Mouse (Mus musculus): ENCODE data around the gene Igsf11. TPM values are rescaled to one million over a fixed set of nuclear protein-coding genes. Genes with fewer than 3 reads are reported as not detected.

The Igsf11 gene
- total RNA-seq, 1 experiment, result 5.0 TPM

DNA sequence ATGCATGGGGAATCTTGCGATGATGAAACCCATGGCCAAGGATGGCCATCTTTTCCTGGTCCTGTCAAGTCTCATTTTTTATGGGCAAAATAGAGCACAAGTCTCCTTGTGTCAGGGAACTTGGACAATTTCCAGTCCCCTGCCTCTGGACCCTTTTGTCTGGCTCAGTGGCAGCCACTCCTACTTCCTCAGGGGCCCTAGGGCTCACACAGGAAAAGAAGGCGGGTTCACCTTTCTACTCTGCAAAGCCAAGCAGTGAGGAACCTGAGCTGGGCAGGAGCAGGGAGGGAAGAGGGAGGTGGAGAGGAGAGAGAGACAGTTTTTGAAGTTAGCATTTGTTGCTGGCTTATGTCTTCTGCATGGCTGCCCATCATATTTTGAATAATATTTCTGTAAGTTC lies 93.9 kb downstream of the Igsf11 start:
- H3K9me3 ChIP-seq (ENCODE audit: control insufficient read depth, insufficient read depth, low read depth, low read length), result no peaks in the 10 kb centered on the region

GRCm38 (mm10) chr16:38993711-38994110 lies 101.2 kb downstream of the Igsf11 start:
- Histone ChIP-seq H3K4me1 (ENCODE audit: control insufficient read depth in 2 of 2, insufficient read depth in 2 of 2, low read length in 2 of 2, poor library complexity in 1 of 2) (peaks cover 3 to 4% of the 10 kb centered on the region in 2 experiments; a peak in 1 of 4 replicates), H3K4me3 (ENCODE audit: insufficient read depth in 1 of 2, low read depth in 1 of 2, low read length in 2 of 2, poor library complexity in 1 of 2, severe bottlenecking in 1 of 2) (no peak overlapping the region), H3K27ac (ENCODE audit: insufficient read depth, low read depth, low read length, poor library complexity, severe bottlenecking) (no peak overlapping the region), H3K9ac (ENCODE audit: insufficient read depth, low read depth, low read length, poor library complexity, severe bottlenecking) (no peak overlapping the region), H3K9me3 (ENCODE audit: control insufficient read depth, insufficient read depth, low read depth, low read length) (no peaks in the 10 kb centered on the region), H3K36me3 (ENCODE audit: control insufficient read depth, insufficient read depth, low read length, poor library complexity, severe bottlenecking) (no peaks in the 10 kb centered on the region)
- DNase-seq (ENCODE audit: low read depth, low spot score), result no peak
- TF ChIP-seq ZNF384 (IDR thresholded peaks at IDR 0.05; ENCODE audit: low read depth, low read length) (no peak), HCFC1 (IDR thresholded peaks at IDR 0.05; ENCODE audit: borderline replicate concordance, insufficient read depth, low read length) (no peak)
- in situ Hi-C loops (cut with MboI; ENCODE audit: low sequenced_read_pairs in 2 of 2, unreplicated experiment in 2 of 2), result no loop called here

More for the DNA sequence above, 93.9 kb downstream of the Igsf11 start:
- Histone ChIP-seq H3K9ac (ENCODE audit: insufficient read depth, low read depth, low read length, poor library complexity, severe bottlenecking) (no peak overlapping the region), H3K4me1 (ENCODE audit: control insufficient read depth in 2 of 2, insufficient read depth in 2 of 2, low read length in 2 of 2, poor library complexity in 1 of 2) (no peaks in the 10 kb centered on the region; a peak in 1 of 4 replicates), H3K36me3 (ENCODE audit: control insufficient read depth, insufficient read depth, low read length, poor library complexity, severe bottlenecking) (no peaks in the 10 kb centered on the region), H3K4me3 (ENCODE audit: insufficient read depth in 1 of 2, low read depth in 1 of 2, low read length in 2 of 2, poor library complexity in 1 of 2, severe bottlenecking in 1 of 2) (no peak overlapping the region), H3K27ac (ENCODE audit: insufficient read depth, low read depth, low read length, poor library complexity, severe bottlenecking) (no peak overlapping the region)
- TF ChIP-seq CHD2 (IDR thresholded peaks at IDR 0.05; ENCODE audit: low read depth, low read length), result no peak
- DNase-seq (ENCODE audit: low read depth, low spot score), result no peak
- in situ Hi-C loops (cut with MboI; ENCODE audit: low sequenced_read_pairs in 2 of 2, unreplicated experiment in 2 of 2), result no loop called here

DNA sequence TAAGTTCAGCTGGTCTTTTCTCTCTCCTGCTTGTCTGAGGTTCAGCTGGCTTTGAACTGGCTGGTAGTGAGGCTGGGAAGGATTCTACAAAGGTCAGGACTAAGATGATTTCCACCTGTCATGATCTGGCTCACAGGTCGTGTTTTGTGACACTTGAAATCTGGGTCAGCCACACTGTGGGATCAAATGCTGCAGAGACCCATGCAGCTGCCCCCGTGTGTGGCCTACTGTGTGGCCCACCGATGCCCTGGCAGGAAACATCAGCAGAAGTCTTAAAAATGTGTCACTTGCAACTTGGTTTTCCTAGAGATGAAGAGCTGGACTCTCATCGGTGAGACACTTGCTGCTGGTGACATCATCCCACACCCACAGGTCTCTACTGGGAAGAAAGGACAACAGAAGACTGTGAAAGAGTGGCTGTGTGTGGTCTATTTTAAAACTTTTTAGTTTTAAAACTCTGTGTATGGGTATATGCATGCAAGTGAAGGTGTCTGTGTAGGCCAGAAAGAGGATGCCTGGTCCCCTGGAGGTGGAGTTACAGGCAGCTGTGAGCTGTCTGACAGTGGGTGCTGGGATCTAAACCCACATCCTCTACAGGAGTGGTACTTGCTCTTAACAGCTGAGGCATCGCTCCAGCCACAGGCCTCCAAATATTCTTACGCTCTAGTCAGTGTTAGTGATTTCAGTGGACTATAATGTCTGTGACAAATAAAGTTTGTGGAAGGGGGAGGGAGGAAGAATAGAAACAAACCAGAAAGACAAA lies 106.2 kb downstream of the Igsf11 start:
- in situ Hi-C loops (cut with MboI; ENCODE audit: low sequenced_read_pairs in 2 of 2, unreplicated experiment in 2 of 2), result no loop called here
- DNase-seq (ENCODE audit: low read depth, low spot score), result no peak
- TF ChIP-seq CHD2 (IDR thresholded peaks at IDR 0.05; ENCODE audit: low read depth, low read length) (no peak), MAFK (IDR thresholded peaks at IDR 0.05; ENCODE audit: insufficient read depth, low read depth, low read length) (no peak), ZC3H11A (IDR thresholded peaks at IDR 0.05; ENCODE audit: borderline replicate concordance, low read depth, low read length) (no peak), ZNF384 (IDR thresholded peaks at IDR 0.05; ENCODE audit: low read depth, low read length) (no peak), HCFC1 (IDR thresholded peaks at IDR 0.05; ENCODE audit: borderline replicate concordance, insufficient read depth, low read length) (no peak)
- H3K9ac ChIP-seq (ENCODE audit: insufficient read depth, low read depth, low read length, poor library complexity, severe bottlenecking), result no peak overlapping the region
- H3K4me3 ChIP-seq (ENCODE audit: insufficient read depth in 1 of 2, low read depth in 1 of 2, low read length in 2 of 2, poor library complexity in 1 of 2, severe bottlenecking in 1 of 2), result no peak overlapping the region
- no peak overlapping the region for H3K27ac ChIP-seq (ENCODE audit: insufficient read depth, low read depth, low read length, poor library complexity, severe bottlenecking)
- no peaks in the 10 kb centered on the region for H3K36me3 ChIP-seq (ENCODE audit: control insufficient read depth, insufficient read depth, low read length, poor library complexity, severe bottlenecking)
- H3K9me3 ChIP-seq (ENCODE audit: control insufficient read depth, insufficient read depth, low read depth, low read length), result no peaks in the 10 kb centered on the region
- H3K4me1 ChIP-seq (ENCODE audit: control insufficient read depth in 2 of 2, insufficient read depth in 2 of 2, low read length in 2 of 2, poor library complexity in 1 of 2), result peaks cover 0 to 7% of the 10 kb centered on the region in 2 experiments; a peak in 1 of 4 replicates

DNA sequence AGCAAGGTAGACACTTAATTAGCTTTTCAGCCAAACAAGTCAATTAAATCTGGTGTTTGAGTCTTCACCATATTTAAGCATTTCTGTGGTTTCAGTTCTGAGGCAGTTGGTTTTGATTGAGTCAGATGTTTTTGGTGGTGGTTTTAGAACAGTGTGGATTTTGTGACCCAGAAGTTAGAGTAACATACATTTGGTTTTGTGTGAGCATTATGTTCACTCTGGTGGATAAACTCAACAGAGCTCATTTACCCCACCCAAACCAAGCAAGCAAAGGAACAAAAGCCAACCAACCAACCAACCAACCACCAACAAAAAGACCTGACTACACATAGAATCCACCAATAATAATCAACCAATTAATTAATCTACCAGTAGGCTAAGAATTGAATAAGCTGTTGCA lies 106.8 kb downstream of the Igsf11 start:
- DNase-seq (ENCODE audit: low read depth, low spot score), result no peak
- H3K4me1 ChIP-seq (ENCODE audit: control insufficient read depth in 2 of 2, insufficient read depth in 2 of 2, low read length in 2 of 2, poor library complexity in 1 of 2), result peaks cover 0 to 7% of the 10 kb centered on the region in 2 experiments; a peak in 1 of 4 replicates
- H3K36me3 ChIP-seq (ENCODE audit: control insufficient read depth, insufficient read depth, low read length, poor library complexity, severe bottlenecking), result no peaks in the 10 kb centered on the region
- no peak for TF ChIP-seq MAFK (IDR thresholded peaks at IDR 0.05; ENCODE audit: insufficient read depth, low read depth, low read length)
- no peak for TF ChIP-seq ZC3H11A (IDR thresholded peaks at IDR 0.05; ENCODE audit: borderline replicate concordance, low read depth, low read length)
- no peak for TF ChIP-seq ZNF384 (IDR thresholded peaks at IDR 0.05; ENCODE audit: low read depth, low read length)
- TF ChIP-seq CHD2 (IDR thresholded peaks at IDR 0.05; ENCODE audit: low read depth, low read length), result no peak
- TF ChIP-seq HCFC1 (IDR thresholded peaks at IDR 0.05; ENCODE audit: borderline replicate concordance, insufficient read depth, low read length), result no peak
- no peaks in the 10 kb centered on the region for H3K9me3 ChIP-seq (ENCODE audit: control insufficient read depth, insufficient read depth, low read depth, low read length)
- H3K27ac ChIP-seq (ENCODE audit: insufficient read depth, low read depth, low read length, poor library complexity, severe bottlenecking), result no peak overlapping the region
- H3K9ac ChIP-seq (ENCODE audit: insufficient read depth, low read depth, low read length, poor library complexity, severe bottlenecking), result no peak overlapping the region
- in situ Hi-C loops (cut with MboI; ENCODE audit: low sequenced_read_pairs in 2 of 2, unreplicated experiment in 2 of 2), result no loop called here
- H3K4me3 ChIP-seq (ENCODE audit: insufficient read depth in 1 of 2, low read depth in 1 of 2, low read length in 2 of 2, poor library complexity in 1 of 2, severe bottlenecking in 1 of 2), result no peak overlapping the region

DNA sequence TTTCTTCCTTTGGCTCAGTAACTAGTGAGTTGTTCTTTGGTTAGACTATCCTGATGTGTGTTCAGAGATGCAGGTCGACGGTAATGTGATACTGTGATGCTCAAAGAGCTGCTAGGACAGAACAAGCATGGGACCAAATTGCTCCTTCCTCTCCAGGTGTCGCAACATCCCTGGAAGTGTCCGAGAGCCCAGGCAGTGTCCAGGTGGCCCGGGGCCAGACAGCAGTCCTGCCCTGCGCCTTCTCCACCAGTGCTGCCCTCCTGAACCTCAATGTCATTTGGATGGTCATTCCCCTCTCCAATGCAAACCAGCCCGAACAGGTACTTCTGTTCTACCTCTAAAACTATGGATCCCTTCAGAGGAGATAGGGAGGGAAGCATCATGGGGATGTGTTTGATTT lies 114.5 kb downstream of the Igsf11 start:
- in situ Hi-C loops (cut with MboI; ENCODE audit: low sequenced_read_pairs in 2 of 2, unreplicated experiment in 2 of 2), result no loop called here

More for the DNA sequence above, 114.5 kb downstream of the Igsf11 start:
- Histone ChIP-seq H3K4me1 (ENCODE audit: control insufficient read depth in 2 of 2, insufficient read depth in 2 of 2, low read length in 2 of 2, poor library complexity in 1 of 2) (peaks cover 0 to 3% of the 10 kb centered on the region in 2 experiments; a peak in 1 of 4 replicates), H3K4me3 (ENCODE audit: insufficient read depth in 1 of 2, low read depth in 1 of 2, low read length in 2 of 2, poor library complexity in 1 of 2, severe bottlenecking in 1 of 2) (no peak overlapping the region), H3K36me3 (ENCODE audit: control insufficient read depth, insufficient read depth, low read length, poor library complexity, severe bottlenecking) (no peaks in the 10 kb centered on the region), H3K27ac (ENCODE audit: insufficient read depth, low read depth, low read length, poor library complexity, severe bottlenecking) (no peak overlapping the region), H3K9ac (ENCODE audit: insufficient read depth, low read depth, low read length, poor library complexity, severe bottlenecking) (no peak overlapping the region), H3K9me3 (ENCODE audit: control insufficient read depth, insufficient read depth, low read depth, low read length) (no peaks in the 10 kb centered on the region)
- DNase-seq (ENCODE audit: low read depth, low spot score), result no peak
- no peak for TF ChIP-seq MAFK (IDR thresholded peaks at IDR 0.05; ENCODE audit: insufficient read depth, low read depth, low read length)
- no peak for TF ChIP-seq CHD2 (IDR thresholded peaks at IDR 0.05; ENCODE audit: low read depth, low read length)
- TF ChIP-seq ZNF384 (IDR thresholded peaks at IDR 0.05; ENCODE audit: low read depth, low read length), result no peak
- no peak for TF ChIP-seq HCFC1 (IDR thresholded peaks at IDR 0.05; ENCODE audit: borderline replicate concordance, insufficient read depth, low read length)
- TF ChIP-seq ZC3H11A (IDR thresholded peaks at IDR 0.05; ENCODE audit: borderline replicate concordance, low read depth, low read length), result no peak
